Mouse (Mus musculus): Measurements from ENCODE around the gene Gxylt2. TPM values are rescaled to one million over a fixed set of nuclear protein-coding genes. Genes with fewer than 3 reads are reported as not detected.
A peak's percentile ranks its signal among the peaks of the same experiment; 100 is the strongest.

The Gxylt2 gene
- 1 to 10 TPM; 6.2 to 7.4 TPM for total RNA-seq (2021)
- long read RNA-seq, experiment 1, full-length matches to known transcripts, result 2 of 5 reads
- long read RNA-seq, experiment 1, partial matches to known transcripts, result 0 of 5 reads
- long read RNA-seq, experiment 1, other reads (novel, unspliced or antisense), result 3 of 5 reads
- long read RNA-seq, experiment 2, full-length matches to known transcripts, result 6 of 11 reads
- long read RNA-seq, experiment 2, partial matches to known transcripts, result 3 of 11 reads
- long read RNA-seq, experiment 2, other reads (novel, unspliced or antisense), result 2 of 11 reads

DNA sequence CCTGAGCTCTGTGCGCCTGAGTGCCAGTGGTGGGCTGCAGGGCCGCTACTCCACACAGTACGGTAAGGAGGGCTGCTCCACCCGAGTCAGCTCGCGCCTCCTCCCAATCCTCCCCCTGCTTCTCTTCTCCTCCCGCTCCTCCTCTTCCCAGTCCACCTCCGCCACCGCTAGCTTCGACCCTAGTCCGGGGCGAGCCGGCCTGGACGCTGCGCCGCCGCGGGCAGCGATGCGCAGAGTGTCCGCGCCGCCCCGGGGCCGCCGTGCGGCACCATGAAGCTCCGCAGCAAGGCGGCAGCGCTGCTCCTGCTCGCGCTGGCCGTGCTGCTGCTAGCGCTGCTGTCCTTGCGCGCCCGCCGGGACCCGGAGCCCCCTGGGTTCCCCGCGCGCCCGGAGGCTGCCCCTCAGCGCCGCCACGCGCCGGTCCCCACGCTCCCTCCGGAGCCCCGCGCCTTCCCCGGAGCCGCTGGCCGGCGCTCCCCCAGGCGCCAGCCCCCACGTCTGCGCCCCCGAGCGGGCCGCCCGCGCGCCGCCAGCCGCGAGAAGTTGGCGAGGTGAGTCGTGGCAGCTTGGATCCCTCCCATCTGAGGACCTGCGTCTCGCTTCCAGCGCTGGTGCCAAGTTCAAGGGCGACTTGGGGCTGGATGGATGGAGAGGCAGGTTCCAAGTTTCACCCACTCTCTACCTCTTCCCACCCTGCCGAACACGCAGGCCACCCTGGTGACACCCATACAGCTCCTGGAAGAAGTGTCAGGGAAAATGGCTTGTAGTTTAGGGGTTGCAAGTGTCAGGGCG lies at the start of gene Gxylt2:
Gene Gxylt2 (plus strand): TSS at position 161 of the 792 bp plus-strand sequence.
- DNase-seq, result peak; percentile 60 to 62
- intact Hi-C loops (cut with DNase I), result no loop called here

GRCm38 (mm10) chr6:100660395-100660794 lies 44.1 kb upstream of the Gxylt2 start:
- DNase-seq, result peak; percentile 64 to 75
- intact Hi-C loops (cut with DNase I), result no loop called here

DNA sequence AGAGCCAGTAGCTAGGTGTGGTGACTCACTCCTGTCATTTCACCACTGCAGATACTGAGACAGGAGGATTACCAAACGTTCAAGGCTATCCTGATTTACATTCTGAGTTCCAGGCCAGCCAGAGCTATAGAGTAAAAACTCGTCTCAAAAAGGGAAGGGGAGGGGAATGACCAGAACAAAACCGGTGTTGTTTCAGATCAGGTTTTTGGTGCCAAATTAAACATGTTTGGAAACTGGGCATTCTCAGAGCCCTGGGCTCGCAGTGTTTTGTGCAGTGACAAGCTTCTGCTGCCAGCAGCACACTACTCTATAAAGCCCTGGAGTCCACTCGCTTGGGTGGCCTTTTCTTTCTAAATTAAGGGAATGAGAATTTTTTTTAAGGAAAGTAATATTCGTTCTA lies 42.3 kb upstream of the Gxylt2 start:
- intact Hi-C loops (cut with DNase I), result no loop called here
- DNase-seq, result no peak

DNA sequence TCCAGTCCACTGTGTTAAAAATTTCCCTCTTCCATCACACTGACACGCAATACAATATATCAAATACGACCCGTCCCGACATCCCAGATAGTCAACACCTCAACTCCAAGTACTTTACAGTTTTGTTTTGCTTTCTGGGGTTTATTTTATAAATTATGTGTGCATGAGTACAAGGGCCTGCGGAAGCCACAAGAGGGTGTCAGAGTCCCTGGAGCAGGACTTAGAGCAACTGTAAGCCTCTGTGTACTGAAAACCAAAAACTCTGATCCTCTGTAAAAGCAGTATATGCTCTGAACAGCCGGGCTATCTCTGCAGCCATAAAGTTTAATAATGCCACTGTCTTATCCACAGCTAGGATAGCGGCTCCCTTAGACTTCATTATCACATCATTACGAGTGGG lies 36.9 kb upstream of the Gxylt2 start:
- DNase-seq, result no peak
- intact Hi-C loops (cut with DNase I), result no loop called here

GRCm38 (mm10) chr6:100668858-100669257 lies 35.7 kb upstream of the Gxylt2 start:
- no peak for DNase-seq
- intact Hi-C loops (cut with DNase I), result no loop called here

DNA sequence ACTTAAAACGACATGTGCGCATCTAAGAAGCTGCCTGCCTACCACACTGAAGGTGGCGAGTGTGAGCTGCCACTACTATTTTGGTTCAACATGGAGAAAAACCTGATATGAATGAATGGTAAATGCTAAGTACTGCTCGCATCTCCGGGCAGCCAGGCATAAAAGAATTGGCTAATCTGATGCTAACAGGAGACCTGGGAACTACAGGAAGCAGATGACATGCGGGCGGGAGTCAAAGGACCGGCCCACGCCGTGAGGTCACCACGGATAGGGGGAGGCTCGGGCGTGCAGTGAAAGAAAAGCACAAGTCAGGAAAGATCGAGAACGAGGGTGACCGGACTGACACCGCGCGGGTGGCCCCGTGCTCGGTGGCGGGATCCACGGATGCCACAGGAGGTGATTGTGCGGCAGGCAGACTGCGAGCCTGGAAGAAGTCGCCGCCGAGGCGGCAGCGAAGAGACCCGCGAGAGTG lies 34.1 kb upstream of the Gxylt2 start:
- peak; percentile 36 to 51 for DNase-seq
- intact Hi-C loops (cut with DNase I), result no loop called here

GRCm38 (mm10) chr6:100670880-100671344 lies 33.6 kb upstream of the Gxylt2 start, which contains the start of gene Shq1:
Shq1 (minus strand) TSS chr6:100671157.
- intact Hi-C loops (cut with DNase I), result no loop called here
- peak; percentile 87 to 93 for DNase-seq

DNA sequence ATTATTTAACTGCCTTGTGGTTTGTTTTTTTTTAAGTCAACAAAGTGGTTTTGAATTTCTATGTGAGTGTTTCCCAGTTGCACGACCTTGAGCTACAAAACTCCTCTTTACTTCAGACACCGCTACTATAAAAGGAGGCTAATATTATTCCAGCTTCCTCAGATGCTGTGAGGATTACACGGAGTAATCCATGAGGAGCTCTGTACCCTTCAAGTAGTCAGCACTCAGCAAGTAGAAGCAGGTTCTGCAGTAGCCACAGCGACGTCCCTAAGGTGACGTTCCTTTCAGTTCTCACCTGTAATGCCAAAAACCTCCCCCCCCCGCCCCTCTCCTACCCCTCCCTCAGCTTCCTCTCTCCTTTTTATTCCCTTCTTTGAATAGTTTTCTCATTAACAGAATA lies 33.1 kb upstream of the Gxylt2 start:
- no peak for DNase-seq
- intact Hi-C loops (cut with DNase I), result no loop called here

DNA sequence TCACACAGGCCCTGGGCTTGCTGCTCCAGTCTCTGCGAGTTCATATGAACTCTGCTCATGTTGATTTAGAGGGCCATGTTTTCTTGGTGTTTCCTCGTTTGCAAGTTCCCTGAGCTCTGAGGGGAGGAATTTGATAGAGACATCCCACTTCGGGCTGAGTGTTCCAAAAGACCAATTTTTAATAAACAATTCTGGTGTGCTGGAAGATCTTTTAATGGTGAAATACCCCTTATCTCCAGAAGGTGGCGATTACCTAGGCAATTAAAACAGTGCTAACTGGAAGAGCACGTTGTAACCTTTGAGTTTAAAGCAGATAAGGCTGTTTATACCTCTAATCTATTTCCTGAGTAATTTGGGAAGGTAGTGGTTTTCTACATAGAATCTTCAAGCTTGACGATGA lies 29.6 kb upstream of the Gxylt2 start:
- peak in 1 of 2 experiments; percentile 5 for DNase-seq
- intact Hi-C loops (cut with DNase I), result loop anchor here (1.0 kb wide), 1 partner anchor 201 kb away; no protein-coding TSS in a partner anchor

DNA sequence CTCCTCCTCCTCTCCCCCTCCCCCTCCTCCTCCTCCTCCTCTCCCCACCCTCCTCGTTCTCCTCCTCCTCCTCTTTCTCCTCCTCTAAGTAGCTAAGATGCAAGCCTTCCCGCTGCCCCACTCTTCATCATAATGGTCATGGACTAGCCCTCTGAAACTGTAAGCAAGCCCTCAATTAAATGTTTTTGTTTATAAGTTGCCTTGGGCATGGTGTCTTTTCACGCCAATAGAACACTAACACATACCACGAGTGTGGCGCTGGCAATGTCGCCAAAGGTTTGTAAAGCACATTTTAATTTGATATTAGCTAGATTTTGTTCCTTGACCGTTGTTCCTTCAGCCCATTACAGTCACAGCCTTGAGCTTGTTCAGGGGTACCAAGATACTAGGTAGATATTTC lies 28.1 kb upstream of the Gxylt2 start:
- DNase-seq, result no peak
- intact Hi-C loops (cut with DNase I), result no loop called here

- intact Hi-C loops (cut with DNase I), result no loop called here
- no peak for DNase-seq
Observed at GRCm38 (mm10) chr6:100678636-100679035, 25.9 kb upstream of the Gxylt2 start.

DNA sequence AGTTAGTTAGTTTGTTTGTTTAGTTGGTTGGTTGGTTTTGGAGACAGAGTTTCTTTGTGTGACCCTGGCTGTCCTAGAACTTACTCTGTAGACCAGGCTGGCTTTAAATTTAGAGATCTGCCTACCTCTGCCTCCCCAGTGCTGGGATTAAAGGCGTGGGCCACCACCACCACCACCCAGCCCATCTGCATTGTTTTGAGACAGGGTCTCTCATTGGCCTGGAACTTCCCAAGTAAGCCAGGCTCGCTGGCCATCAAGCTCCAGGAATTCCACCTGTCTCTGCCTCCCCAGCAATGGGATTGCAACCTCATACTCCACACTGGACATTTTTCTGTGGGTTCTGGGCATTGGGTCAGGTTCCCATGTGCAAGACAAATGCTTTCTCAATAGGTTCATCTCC lies 18.2 kb upstream of the Gxylt2 start:
- no peak for DNase-seq
- intact Hi-C loops (cut with DNase I), result no loop called here

GRCm38 (mm10) chr6:100699986-100700385 lies 4.5 kb upstream of the Gxylt2 start:
- DNase-seq, result no peak
- intact Hi-C loops (cut with DNase I), result no loop called here

DNA sequence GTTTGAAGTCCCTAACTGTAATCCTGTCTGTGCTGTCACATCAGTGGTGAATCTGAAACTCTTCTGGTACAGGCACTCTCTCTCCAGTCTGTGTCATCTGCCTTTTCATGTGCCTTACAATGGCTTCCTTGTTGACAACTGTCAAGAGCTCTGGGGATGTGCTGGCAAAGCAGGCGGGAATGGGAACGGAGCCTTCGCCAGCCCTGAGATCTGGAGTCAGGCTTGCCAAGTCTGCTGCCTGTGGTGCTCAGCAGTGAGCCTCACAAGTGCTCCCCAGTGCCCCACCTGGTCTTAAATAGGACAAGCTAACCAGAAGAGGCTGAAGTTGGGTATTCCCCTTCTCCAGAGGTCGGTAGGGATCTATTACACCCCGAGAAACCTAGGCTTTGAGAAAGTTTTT lies 3.8 kb upstream of the Gxylt2 start:
- DNase-seq, result no peak
- intact Hi-C loops (cut with DNase I), result no loop called here

DNA sequence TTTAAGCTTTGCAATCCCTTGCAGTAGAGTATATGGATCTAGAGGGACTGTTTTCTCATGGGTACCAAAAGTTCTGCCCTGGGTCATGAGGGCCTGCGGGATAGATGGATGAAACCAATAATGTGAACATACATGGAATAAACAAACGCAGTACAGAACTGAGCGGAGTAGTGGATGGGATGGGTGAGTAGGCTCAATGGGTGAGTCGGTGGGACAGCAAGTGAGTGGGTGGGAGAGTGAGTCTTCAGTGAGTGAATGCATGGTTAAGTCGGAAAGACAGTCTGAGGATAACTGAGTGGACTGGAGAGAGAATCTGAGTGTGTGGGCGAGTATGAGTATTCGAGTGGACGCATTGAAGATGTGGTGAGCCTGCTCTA lies 349 bp upstream of the Gxylt2 start:
- DNase-seq, result no peak
- intact Hi-C loops (cut with DNase I), result no loop called here

DNA sequence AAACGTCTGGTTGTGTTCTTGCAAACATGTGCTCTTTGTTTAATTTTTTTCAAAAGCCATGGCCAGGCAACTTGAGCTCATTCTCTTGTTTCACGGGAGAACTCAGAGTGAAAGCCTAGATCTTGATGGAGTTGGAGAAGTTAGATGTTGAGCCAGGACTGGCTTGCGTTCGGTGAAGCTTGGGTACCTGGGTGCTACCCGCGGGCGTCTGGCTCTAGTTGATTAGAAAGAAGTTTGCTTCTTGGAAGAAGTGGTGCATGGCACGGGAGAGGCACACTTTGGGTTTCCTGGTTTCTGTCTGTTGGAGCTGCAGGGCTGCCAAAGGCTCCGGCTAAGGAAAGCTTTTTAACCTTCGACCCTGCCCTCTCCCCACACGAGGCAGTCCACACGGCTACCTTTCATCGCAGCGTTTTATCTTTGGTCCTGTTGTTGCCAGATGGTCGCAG lies 855 bp downstream of the Gxylt2 start:
- DNase-seq, result no peak
- intact Hi-C loops (cut with DNase I), result no loop called here

GRCm38 (mm10) chr6:100706861-100707260 lies 2.3 kb downstream of the Gxylt2 start:
- intact Hi-C loops (cut with DNase I), result no loop called here
- no peak for DNase-seq

DNA sequence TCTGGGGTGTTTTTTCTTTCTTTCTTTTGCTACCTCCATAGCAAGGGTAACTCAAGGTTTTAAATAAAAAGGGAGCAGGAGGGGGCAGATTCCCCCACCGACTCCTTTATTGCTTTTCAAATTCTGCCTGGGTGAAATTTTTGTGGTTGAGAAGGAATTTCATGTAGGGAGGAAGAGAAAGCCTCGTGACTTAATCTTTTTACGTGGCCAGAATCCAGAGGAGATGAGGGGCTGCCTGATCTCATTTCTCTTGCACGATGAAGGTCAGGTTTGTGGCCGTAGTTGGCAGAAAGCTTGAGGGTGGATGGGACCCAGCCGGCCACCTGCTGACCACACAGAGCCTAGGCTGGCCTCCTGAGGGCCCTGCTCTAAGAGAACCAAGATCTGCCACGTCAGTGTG lies 3.0 kb downstream of the Gxylt2 start:
- intact Hi-C loops (cut with DNase I), result no loop called here
- peak; percentile 43 to 51 for DNase-seq

DNA sequence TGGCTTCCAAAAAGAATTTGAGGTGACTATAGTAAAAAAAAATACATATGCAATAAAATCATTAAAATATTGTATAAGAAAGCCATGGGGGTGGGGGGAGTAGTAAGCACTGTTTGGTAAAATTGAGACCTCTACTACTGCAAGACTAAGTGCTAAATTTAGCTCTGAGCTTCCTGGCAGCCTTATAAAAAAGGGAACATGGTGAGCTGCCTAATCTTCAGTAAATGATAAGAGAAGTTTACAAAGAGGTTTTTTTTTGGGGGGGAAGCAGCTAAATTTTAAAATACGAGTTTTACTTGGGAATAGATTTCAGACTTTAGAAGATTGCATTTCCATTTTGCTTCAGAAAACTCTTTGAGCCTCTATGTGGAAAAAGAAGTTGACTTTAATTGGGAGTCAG lies 3.7 kb downstream of the Gxylt2 start:
- no peak for DNase-seq
- intact Hi-C loops (cut with DNase I), result no loop called here

- DNase-seq, result peak in 1 of 2 experiments; percentile 28
- intact Hi-C loops (cut with DNase I), result no loop called here
Observed at GRCm38 (mm10) chr6:100708996-100709395, 4.5 kb downstream of the Gxylt2 start.

- peak; percentile 47 to 54 for DNase-seq
- intact Hi-C loops (cut with DNase I), result no loop called here
Observed at GRCm38 (mm10) chr6:100709483-100709882, 4.9 kb downstream of the Gxylt2 start.

DNA sequence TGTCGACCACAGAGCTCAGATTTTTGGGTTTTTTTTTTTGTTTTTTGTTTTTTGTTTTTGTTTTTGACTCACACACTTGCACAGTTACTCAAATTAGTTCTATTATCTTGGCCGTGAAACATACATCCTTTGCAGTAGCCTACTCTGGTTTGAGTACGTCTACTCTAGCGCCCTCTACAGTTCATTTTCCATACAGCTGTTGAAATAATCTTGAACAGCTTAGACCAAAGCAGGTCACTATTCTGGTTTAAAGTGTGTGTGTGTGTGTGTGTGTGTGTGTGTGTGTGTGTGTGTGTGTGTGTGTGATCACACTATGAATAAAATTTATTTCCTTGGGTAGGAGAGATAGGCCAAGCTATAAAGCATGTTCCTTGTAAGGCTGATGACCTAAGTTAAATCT lies 5.6 kb downstream of the Gxylt2 start:
- intact Hi-C loops (cut with DNase I), result no loop called here
- DNase-seq, result no peak

All from heart, postnatal 14 days (tissue).